Mouse (Mus musculus) left cerebral cortex, postnatal 25 days (tissue): ENCODE data around the gene Rgcc. TPM values are rescaled to one million over a fixed set of nuclear protein-coding genes. Genes with fewer than 3 reads are reported as not detected.

ENCODE experiments used
- DNase-seq, 2 experiments: peaks; one replicate each; pipeline ENCODE4 v3.0.0; 2022; ENCODE audit warnings: low spot score in 2 of 2, mixed read lengths in 1 of 2
- intact Hi-C: fragments of 180-260 bp; cut with DNase I; formaldehyde crosslinking; loops from one replicate; pipeline ENCODE4 v1.15.1; 2025
- total RNA-seq, 2 experiments: library from RNA; stranded (reverse); gene quantifications; 2 replicates each; pipeline ENCODE4 v1.2.3; 2021

Rgcc gene
- total RNA-seq = 10 to 100 TPM; 31.9 to 42.4 TPM

- intact Hi-C loops = loop anchor here (5.0 to 10.0 kb wide), 3 partner anchors 94 to 627 kb away; no protein-coding TSS in a partner anchor
- DNase-seq = peak; percentile 88 to 95
Measured at GRCm38 (mm10) chr14:79301466-79301875, at the start of gene Rgcc. TSS of gene Rgcc (minus strand) at chr14:79301645.

DNA sequence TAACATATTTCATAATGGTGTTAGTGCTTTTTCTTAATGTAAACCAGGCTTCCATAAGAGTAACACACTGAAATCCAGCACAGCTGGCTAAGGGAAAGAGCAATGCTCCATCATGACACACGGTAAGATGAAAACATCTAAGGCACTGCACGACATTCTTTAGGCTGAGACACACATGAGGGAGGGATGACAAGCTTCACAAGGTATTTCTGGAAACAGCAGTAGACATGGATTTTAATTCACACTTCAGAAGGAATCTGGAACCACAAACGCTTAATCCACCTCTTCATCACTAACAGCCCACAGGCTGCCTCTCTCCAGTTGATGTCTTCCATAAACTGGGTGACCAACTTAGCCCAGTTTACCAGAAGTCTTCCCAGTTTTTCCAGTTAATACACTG is 44.9 kb upstream of the Rgcc start:
- DNase-seq = peak in 1 of 2 experiments; percentile 75
- intact Hi-C loops = no loop called here

GRCm38 (mm10) chr14:79335613-79336012 is 34.2 kb upstream of the Rgcc start:
- no peak for DNase-seq
- intact Hi-C loops = no loop called here

DNA sequence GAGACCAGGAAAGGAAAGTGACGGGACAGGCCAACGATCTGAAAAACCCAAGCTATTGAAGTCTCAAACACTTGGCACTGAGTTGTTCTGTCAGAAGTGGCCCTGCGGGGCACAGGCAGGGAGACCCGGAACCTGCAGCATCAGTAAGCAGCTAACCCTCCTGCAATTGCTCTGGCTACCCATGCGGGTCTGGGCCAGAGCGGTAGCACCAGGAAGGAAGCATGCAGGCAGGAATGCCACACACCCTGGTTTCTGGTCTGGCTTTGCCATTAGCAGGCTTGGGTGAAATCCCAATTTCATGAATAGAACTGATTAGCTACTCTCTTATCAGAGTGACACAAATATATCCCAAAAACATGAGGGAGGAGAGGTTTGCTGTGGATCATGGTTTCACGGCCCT is 30.5 kb upstream of the Rgcc start:
- intact Hi-C loops = no loop called here
- no peak for DNase-seq

GRCm38 (mm10) chr14:79330944-79331561 is 29.6 kb upstream of the Rgcc start:
- intact Hi-C loops = no loop called here

GRCm38 (mm10) chr14:79327033-79327432 is 25.6 kb upstream of the Rgcc start:
- peak; percentile 39 for DNase-seq
- intact Hi-C loops = loop anchor here (2.0 kb wide), 1 partner anchor 202 kb away; no protein-coding TSS in a partner anchor

More at GRCm38 (mm10) chr14:79330944-79331561, 29.6 kb upstream of the Rgcc start:
- DNase-seq = no peak

GRCm38 (mm10) chr14:79324112-79324840 is 22.8 kb upstream of the Rgcc start:
- intact Hi-C loops = no loop called here
- no peak for DNase-seq

DNA sequence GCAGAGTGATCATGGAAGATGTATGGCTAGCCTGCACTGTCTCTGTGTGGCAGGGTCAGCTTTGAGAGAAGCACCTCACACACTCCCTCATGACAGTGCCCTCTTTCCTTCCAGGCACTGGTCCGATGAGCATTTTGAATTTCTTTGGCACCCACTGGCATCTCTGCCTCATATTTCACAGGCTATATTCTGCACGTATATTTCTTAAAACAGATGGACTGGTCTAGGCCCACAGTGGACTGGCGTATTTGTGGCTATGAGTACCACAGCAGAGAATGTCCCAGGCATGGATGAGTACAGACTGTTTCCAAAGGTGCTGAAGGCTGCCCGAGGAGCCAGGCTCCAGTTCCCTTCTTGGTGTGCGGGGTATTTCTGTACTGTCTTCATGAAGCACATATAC is 20.4 kb upstream of the Rgcc start:
- intact Hi-C loops = no loop called here

GRCm38 (mm10) chr14:79321152-79321551 is 19.7 kb upstream of the Rgcc start:
- no peak for DNase-seq
- intact Hi-C loops = no loop called here

More for the DNA sequence above, 20.4 kb upstream of the Rgcc start:
- no peak for DNase-seq

- intact Hi-C loops = no loop called here
- DNase-seq = no peak
Measured at GRCm38 (mm10) chr14:79317602-79318001, 16.2 kb upstream of the Rgcc start.

DNA sequence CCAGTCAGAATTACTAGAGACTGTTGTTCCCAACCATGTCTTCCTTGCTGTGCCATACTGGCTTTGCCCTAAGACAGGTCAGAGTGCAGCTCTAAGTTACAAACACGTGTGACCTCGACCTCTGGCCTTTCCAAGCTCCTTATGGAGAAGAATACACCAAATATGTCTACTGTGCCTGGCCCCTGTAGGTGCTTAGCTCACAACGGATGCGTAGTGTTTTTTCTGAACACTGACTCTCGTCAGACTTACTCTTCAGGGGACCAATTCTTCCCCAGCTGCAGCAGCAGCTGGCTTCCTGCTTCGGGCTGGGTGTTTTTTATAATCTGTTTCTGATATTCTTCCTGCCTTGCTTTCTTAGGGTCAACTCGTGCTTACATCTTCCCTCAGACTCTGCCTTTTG is 14.4 kb upstream of the Rgcc start:
- intact Hi-C loops = no loop called here
- no peak for DNase-seq

DNA sequence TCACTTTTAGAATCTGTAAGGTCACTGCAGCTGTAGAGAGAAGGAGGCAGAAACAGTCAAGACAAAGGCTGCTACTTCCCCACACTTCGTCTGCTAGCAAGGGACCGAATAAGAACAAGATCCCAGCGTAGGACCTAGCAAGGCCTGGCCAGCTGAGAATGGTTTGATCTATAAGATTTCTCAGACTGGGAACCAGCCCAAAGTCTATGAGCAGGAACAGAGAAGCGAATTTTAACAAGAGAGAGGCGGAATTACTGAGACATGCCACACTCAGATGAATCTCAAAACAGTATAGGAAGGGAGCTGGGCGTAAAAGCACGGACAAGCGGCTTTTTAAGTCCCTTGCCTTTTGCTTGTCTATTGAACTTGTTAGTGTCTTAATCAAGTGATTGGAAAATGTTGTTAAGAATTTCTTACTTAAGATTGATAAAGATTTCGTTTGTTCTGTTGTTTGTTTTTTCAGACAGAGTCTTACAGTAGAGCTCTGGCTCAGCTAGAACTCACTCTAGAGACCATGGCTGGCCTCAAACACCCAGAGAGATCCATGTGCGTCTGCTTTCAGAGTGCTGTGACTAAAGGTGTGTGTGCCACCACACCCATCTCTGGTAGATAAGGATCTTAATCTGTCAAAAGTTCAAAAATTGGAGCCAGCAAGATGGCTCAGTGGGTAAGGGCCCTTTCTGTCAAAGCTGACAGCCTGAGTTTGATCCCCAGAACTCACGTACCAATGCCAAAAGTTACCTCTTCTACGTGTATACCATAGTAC is 13.0 kb upstream of the Rgcc start:
- peak in 1 of 2 experiments; percentile 52 for DNase-seq
- intact Hi-C loops = no loop called here

DNA sequence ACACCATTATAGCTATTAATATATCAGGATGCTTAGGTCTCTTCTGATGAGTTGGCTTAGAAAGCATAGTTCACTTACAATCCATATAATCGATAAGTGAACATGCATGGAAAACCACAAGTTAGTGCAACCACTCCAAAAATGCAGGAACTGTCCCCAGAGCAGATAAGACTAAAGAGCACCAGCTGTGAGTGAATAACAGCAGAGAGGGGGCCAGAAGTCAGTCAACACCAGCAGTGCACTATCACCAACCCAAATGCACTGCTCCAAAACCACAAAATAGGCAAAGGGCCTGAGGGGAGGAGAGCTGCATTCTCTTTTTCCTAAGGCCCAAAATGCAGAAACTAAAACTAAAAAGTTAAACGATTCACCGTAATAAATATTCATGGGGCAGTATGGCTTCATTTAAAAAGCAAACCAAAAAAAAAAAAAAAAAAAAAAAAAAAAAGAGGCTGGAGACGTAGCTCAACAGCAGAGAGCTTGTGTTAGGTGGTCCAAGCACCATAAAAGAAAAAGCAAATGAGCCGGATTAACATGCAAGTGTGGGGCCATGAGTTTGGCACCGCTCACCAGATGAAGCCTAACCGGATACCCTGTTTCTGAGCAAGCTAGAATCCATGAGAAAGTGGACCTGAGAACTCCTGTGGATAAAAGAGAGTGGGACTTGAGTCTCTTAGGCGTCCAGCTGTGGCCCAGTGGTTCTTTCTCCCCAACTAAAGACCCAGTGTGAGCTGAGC is 12.2 kb upstream of the Rgcc start:
- intact Hi-C loops = no loop called here
- DNase-seq = peak in 1 of 2 experiments; percentile 50

DNA sequence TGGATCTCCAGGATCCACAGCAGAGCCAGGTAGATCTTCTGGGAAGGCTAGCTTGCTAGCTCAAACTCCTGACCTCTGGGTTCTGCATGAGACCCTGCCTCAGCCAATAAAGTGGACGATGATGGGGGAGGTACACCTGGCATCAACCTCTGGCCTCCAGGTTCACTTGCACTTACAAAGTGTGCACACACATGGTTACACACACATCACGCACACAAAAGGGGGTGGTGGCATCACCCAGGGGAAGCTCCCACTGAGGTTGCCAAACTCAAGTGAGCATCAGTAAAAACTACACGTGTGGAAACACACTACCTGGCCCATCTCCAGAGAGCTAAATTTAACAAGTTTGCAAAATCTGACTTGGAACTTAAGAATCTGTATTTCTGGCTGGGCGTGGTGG is 11.3 kb upstream of the Rgcc start:
- intact Hi-C loops = no loop called here
- DNase-seq = no peak

- intact Hi-C loops = no loop called here
- DNase-seq = no peak
Measured at GRCm38 (mm10) chr14:79311918-79312454, 10.5 kb upstream of the Rgcc start.

DNA sequence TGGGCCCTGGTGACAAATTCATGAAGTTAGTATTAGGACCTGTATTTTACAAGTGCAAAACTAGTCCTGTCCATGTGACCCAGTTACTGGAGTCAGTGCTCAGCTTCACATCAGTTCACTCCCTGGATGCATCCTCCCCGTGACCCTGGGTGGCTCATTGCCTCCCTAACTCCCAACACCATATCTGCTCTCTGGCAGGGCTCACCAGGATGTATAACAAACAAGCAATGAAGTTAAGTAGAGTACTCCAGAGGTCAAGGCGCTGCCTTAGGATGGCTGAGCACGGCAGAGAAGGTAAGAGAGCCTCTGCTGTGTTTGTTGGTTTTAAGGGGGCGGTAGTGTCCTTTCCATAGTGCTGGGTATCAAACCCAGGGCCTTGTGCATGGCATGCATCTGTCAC is 7.7 kb upstream of the Rgcc start:
- intact Hi-C loops = loop anchor here (10.0 kb wide), 1 partner anchor 634 kb away; no protein-coding TSS in a partner anchor
- no peak for DNase-seq

DNA sequence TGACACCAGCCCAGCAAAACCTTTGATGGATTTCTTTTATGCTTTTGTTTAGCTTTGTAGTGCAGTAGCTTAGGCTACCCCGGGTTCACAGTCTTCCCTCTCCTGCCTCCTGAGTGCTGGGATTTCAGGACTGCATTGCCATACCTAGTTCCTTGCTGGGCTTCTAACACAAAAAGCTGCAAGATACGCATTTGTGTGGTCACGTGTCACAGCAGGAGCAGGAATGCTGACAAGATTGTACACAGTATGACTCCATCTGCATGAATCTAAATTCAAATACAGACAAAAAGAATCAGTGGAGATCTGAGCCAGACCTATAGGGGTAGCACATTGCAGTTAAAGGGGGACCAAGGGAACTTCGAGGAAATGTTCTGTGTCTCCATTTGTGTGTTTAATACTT is 6.9 kb upstream of the Rgcc start:
- DNase-seq = no peak
- intact Hi-C loops = loop anchor here (10.0 kb wide), 1 partner anchor 634 kb away; no protein-coding TSS in a partner anchor

- intact Hi-C loops = loop anchor here (10.0 kb wide), 1 partner anchor 633 kb away; no protein-coding TSS in a partner anchor
- no peak for DNase-seq
Measured at GRCm38 (mm10) chr14:79307908-79308307, 6.5 kb upstream of the Rgcc start.

DNA sequence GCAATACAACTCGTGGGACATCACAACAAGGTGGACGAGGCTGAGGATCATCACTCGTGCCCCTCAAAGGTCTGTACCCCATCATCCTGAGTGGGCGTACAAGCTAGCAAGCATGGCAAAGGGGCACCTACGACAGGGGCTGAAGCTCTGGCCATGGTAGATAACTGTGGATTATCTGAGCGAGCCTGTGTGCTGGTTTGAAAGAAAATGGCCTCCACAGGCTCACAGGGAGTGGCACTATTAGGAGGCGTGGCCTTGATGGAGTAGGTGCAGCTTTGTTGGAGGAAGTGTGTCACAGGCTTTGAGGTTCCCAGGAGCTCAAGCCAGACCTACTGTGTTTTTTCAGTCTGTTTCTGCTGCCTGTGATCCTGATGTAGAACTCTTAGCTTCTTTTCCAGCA is 5.7 kb upstream of the Rgcc start:
- DNase-seq = no peak
- intact Hi-C loops = loop anchor here (10.0 kb wide), 1 partner anchor 632 kb away; no protein-coding TSS in a partner anchor
